In genomic region chr5:35279696-35280001, GRCm38 (mm10) we compare ENCODE assay signal across 10 mouse cellular contexts. TPM values are rescaled to one million over a fixed set of nuclear protein-coding genes. Genes with fewer than 3 reads are reported as not detected.
A peak's percentile ranks its signal among the peaks of the same experiment; 100 is the strongest.
DNase-seq lines count a peak whose midpoint lies in the region; ATAC-seq and TF ChIP-seq lines count a peak whose summit lies in the region.
"Had no signal": no experiment of that assay in that cellular context is flagged by ENCODE, and none has a peak within 500 bp of the region (broad histone marks: within the 10 kb centered on the region; RNA-seq: fewer than 3 reads in every experiment).

No protein-coding gene starts in this region.

- H3K36me3 ChIP-seq in heart, embryonic 11.5 days (ENCODE audit: control insufficient read depth, insufficient read depth, low read length): no peaks in the 10 kb centered on the region
- H3K36me3 ChIP-seq in limb, embryonic 14.5 days (ENCODE audit: control insufficient read depth, insufficient read depth, low read length): no peaks in the 10 kb centered on the region

- no peak overlapping the region for H3K9ac ChIP-seq in heart, embryonic 11.5 days (ENCODE audit: low read depth, low read length)
- H3K9ac ChIP-seq in limb, embryonic 14.5 days (ENCODE audit: low read depth, low read length, severe bottlenecking): no peak overlapping the region

- 1% methylated on average over 46 of the region's 49 CpGs for WGBS in heart, embryonic 11.5 days (ENCODE audit: insufficient replicate concordance)
- 0% methylated on average over 28 of the region's 49 CpGs for WGBS in limb, embryonic 14.5 days

- no peaks in the 10 kb centered on the region for H3K9me3 ChIP-seq in heart, embryonic 11.5 days (replicated peaks; ENCODE audit: control insufficient read depth, low read length)
- H3K9me3 ChIP-seq in limb, embryonic 14.5 days (ENCODE audit: control insufficient read depth, low read length): no peaks in the 10 kb centered on the region

- intact Hi-C loops in gastrocnemius, postnatal 36 days (cut with DNase I): no loop called here

- TF ChIP-seq POLR2A in limb, embryonic 14.5 days (IDR thresholded peaks at IDR 0.05; ENCODE audit: borderline replicate concordance, extremely low read depth, insufficient read depth, insufficient read length): no peak

- H3K27ac ChIP-seq in heart, embryonic 11.5 days (ENCODE audit: low read depth, low read length): no peak overlapping the region
- H3K27ac ChIP-seq in limb, embryonic 14.5 days (replicated peaks; ENCODE audit: low read depth, low read length): no peak overlapping the region

- ATAC-seq in heart, embryonic 11.5 days (replicated peaks; ENCODE audit: insufficient number of reproducible peaks, low FRiP score, low TSS enrichment): no peak
- no peak for ATAC-seq in limb, embryonic 14.5 days (ENCODE audit: low FRiP score, low read depth)
- no peak for ATAC-seq in megakaryocyte-erythroid progenitor cell, adult 5-6 weeks (replicated peaks; ENCODE audit: low FRiP score, low TSS enrichment, poor library complexity, severe bottlenecking)
- no peak for ATAC-seq in erythroid progenitor cell, adult 5-6 weeks (replicated peaks; ENCODE audit: low FRiP score, poor library complexity, severe bottlenecking)
- ATAC-seq: inflammation-experienced regulatory T-cells, adult 6 months had no signal

- peaks cover 9% of the 10 kb centered on the region; the same call in 1 of the 2 replicates for H3K4me1 ChIP-seq in heart, embryonic 11.5 days (ENCODE audit: control insufficient read depth, insufficient read depth, low read length)
- no peaks in the 10 kb centered on the region; the same call in none of the 2 replicates for H3K4me1 ChIP-seq in limb, embryonic 14.5 days (ENCODE audit: control insufficient read depth, insufficient read depth, low read length)

- DNase-seq in heart, adult 8-10 months (ENCODE audit: low spot score): no peak
- peak; percentile 50 for DNase-seq in right cerebral cortex, postnatal 25 days
- no peak for DNase-seq in right cerebral cortex, adult 18-20 months
- no peak for DNase-seq in limb, embryonic 14.5 days (ENCODE audit: low spot score)
- DNase-seq in gastrocnemius, postnatal 36 days: no peak

- H3K4me3 ChIP-seq in heart, embryonic 11.5 days (ENCODE audit: low read depth, low read length): peak overlapping the region; percentile 62
- H3K4me3 ChIP-seq in limb, embryonic 14.5 days (replicated peaks; ENCODE audit: low read length): peak overlapping the region; percentile 45

- H3K4me2 ChIP-seq in heart, embryonic 11.5 days: peak overlapping the region; percentile 96
- H3K4me2 ChIP-seq in limb, embryonic 14.5 days (replicated peaks; ENCODE audit: low read depth, low read length, severe bottlenecking): peak overlapping the region; percentile 78

- H3K27me3 ChIP-seq in heart, embryonic 11.5 days (ENCODE audit: control insufficient read depth, insufficient read depth, low read length): peaks cover 81% of the 10 kb centered on the region
- peaks cover 58% of the 10 kb centered on the region for H3K27me3 ChIP-seq in limb, embryonic 14.5 days (ENCODE audit: control insufficient read depth, insufficient read depth, low read length)

RNA-seq across cellular contexts. Expression of gene Adra2c, which starts 1.5 kb away (rescaled TPM):
- polyA plus RNA-seq in heart, embryonic 11.5 days (2014; fragmentation: Nextera tagmentation; extraction: Ambion mirVana): 0.04 TPM in 1 of 2 replicates, not detected in the other
- total RNA-seq in heart, adult 8-10 months (2022): under 1 TPM; 0.41 to 0.79 (median 0.58) TPM
- 0.10 and 0.13 TPM in 2 replicates for polyA plus RNA-seq in limb, embryonic 14.5 days (2012; rRNA removed)
- polyA plus RNA-seq in limb, embryonic 14.5 days (2014; fragmentation: Nextera tagmentation; extraction: Ambion mirVana): 0.10 and 0.15 TPM in 2 replicates
- total RNA-seq in megakaryocyte-erythroid progenitor cell, adult 5-6 weeks (2014; fragmentation: Nextera tagmentation): not detected in 2 replicates
- not detected in 2 replicates for total RNA-seq in megakaryocyte-erythroid progenitor cell, adult 5-6 weeks (2017)
- not detected in 2 replicates for total RNA-seq in erythroid progenitor cell, adult 5-6 weeks (2015; ENCODE audit: low replicate concordance)
- total RNA-seq in erythroid progenitor cell, adult 5-6 weeks (2017; ENCODE audit: low replicate concordance): not detected in 2 replicates
- total RNA-seq in gastrocnemius, postnatal 36 days (2021): under 1 TPM; 0.17 to 0.28 TPM
- total RNA-seq: CH12.LX had no signal
- polyA plus RNA-seq: inflammation-experienced regulatory T-cells, adult 6 months had no signal
